Mouse (Mus musculus): ENCODE results near the gene Tcl1b1. TPM values are rescaled to one million over a fixed set of nuclear protein-coding genes. Genes with fewer than 3 reads are reported as not detected.
"Not testable (repeated sequence)": the region's sequence is repeated elsewhere in the genome, so short reads cannot be mapped to it uniquely, and the experiment has no call there.

Gene Tcl1b1
- polyA plus RNA-seq, 1 experiment: not detected

DNA sequence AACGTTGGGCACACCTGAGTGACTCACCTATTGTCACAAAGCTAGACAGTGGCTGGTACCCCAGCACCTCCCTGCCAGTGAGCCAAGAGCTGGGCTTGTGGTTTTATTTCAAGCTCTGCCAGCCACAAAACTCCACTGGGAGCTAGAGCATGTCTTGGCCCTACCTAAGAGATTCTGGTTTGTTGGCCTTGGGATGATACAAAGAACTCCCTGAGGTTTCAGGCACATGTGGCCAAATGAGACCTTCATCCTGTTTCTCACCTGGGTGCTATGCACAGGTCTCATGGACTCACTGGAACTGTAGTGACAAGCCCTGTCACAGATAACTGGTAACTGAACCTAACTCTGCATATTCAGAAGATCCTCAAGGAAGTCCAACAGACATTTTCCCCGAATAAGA, 31.9 kb upstream of the Tcl1b1 start:
- H3K4me1 ChIP-seq (ENCODE audit: control insufficient read depth, insufficient read depth, low read length): no peaks in the 10 kb centered on the region
- H3K9ac ChIP-seq (ENCODE audit: low read depth, poor library complexity, severe bottlenecking): no peak overlapping the region
- no peak overlapping the region for H3K4me3 ChIP-seq (ENCODE audit: low read depth, low read length)
- H3K9me3 ChIP-seq (replicated peaks; ENCODE audit: control insufficient read depth, insufficient read depth, low read length, poor library complexity, severe bottlenecking): no peaks in the 10 kb centered on the region
- no peaks in the 10 kb centered on the region for H3K27me3 ChIP-seq (ENCODE audit: control insufficient read depth, insufficient read depth, low read length, poor library complexity, severe bottlenecking)
- H3K36me3 ChIP-seq (ENCODE audit: control insufficient read depth, insufficient read depth, low read length, poor library complexity, severe bottlenecking): no peaks in the 10 kb centered on the region
- no peak for TF ChIP-seq POLR2A (IDR thresholded peaks at IDR 0.05; ENCODE audit: insufficient read depth, low read length)
- TF ChIP-seq EP300 (IDR thresholded peaks at IDR 0.05; ENCODE audit: insufficient read depth, low read depth, low read length): no peak
- no peak for TF ChIP-seq CTCF (IDR thresholded peaks at IDR 0.05; ENCODE audit: low read depth, low read length)
- H3K27ac ChIP-seq (ENCODE audit: insufficient read depth, low read length): no peak overlapping the region

DNA sequence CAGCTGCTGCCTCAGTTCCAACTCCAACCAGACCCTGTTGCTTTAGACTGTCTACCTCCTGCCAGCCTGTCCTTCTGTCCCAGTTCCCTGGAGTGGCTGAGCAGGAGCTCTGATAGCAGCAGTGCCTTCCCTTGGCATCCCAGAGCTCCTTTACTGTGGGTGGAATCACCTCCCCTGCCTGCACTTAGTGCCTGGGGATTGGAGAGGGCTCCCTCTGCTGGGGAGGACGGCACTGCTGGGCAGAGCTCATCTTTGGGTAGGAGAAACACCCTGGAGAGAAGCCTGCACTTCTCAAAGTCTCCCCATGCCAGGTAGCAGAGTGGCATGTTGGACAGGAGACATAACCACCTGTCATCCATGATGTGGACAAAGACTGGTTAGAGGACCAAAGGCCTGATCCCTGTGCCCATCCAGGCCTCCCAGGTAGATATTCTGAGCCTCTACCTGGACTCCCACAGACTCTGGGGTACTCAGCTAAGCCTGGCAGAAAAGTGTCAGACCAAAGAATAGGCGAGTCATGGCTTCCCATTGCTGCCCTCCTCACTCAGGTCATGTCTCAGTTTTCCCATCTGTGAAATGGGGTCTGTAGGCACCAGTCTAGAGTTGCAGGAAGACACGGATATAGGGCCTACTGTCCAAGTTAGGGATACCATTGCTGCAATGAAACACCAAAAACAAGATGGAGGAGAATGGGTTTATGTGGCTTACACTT, 29.8 kb upstream of the Tcl1b1 start:
- not testable (repeated sequence) for H3K9me3 ChIP-seq (replicated peaks; ENCODE audit: control insufficient read depth, insufficient read depth, low read length, poor library complexity, severe bottlenecking); H3K27me3 ChIP-seq (ENCODE audit: control insufficient read depth, insufficient read depth, low read length, poor library complexity, severe bottlenecking); H3K36me3 ChIP-seq (ENCODE audit: control insufficient read depth, insufficient read depth, low read length, poor library complexity, severe bottlenecking); H3K4me3 ChIP-seq (ENCODE audit: low read depth, low read length); H3K4me1 ChIP-seq (ENCODE audit: control insufficient read depth, insufficient read depth, low read length); H3K27ac ChIP-seq (ENCODE audit: insufficient read depth, low read length); H3K9ac ChIP-seq (ENCODE audit: low read depth, poor library complexity, severe bottlenecking)

DNA sequence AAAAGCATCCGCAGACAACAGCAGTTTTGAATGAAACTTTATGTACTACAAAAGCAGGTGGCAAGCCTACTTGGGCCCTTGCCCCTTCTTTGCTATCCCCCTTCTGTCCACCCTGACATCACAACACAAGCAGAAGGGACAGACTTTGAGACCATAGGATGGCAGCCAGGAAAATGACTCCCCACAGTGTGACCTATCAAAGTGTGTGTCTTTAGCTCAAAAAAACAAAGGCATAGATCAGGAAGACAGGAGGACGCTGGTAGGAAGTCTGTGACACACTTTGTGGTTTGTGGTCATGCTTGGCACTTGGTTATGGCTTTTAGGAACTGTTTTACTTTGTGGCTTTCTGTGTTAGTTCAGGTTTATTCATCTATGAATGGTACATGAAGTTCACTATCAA, 25.3 kb upstream of the Tcl1b1 start:
- not testable (repeated sequence) for H3K9ac ChIP-seq (ENCODE audit: low read depth, poor library complexity, severe bottlenecking); H3K27ac ChIP-seq (ENCODE audit: insufficient read depth, low read length)

DNA sequence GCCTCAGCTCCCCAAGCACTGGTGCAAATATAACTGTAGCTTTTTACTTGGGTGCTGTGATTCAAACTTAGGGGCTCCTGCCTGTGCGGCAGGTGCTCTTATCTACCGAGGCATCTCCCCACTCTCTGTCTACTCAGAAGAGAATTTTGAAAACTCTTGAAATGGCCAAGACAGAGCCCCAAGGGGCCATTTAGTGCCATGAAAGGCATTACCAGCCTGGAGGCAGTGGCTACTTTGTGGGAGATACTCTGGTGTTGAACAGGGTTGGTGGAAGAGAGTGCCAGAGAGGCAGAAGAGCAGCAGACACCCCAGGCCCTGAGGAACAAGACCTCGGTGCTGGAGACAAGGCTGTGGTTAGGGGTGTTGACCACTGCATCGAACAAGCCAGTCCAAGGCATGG, 24.7 kb upstream of the Tcl1b1 start:
- not testable (repeated sequence) for H3K36me3 ChIP-seq (ENCODE audit: control insufficient read depth, insufficient read depth, low read length, poor library complexity, severe bottlenecking); H3K27me3 ChIP-seq (ENCODE audit: control insufficient read depth, insufficient read depth, low read length, poor library complexity, severe bottlenecking); H3K27ac ChIP-seq (ENCODE audit: insufficient read depth, low read length); H3K4me1 ChIP-seq (ENCODE audit: control insufficient read depth, insufficient read depth, low read length); H3K9me3 ChIP-seq (replicated peaks; ENCODE audit: control insufficient read depth, insufficient read depth, low read length, poor library complexity, severe bottlenecking); H3K9ac ChIP-seq (ENCODE audit: low read depth, poor library complexity, severe bottlenecking); H3K4me3 ChIP-seq (ENCODE audit: low read depth, low read length)

More for the DNA sequence above, 25.3 kb upstream of the Tcl1b1 start:
- not testable (repeated sequence) for H3K9me3 ChIP-seq (replicated peaks; ENCODE audit: control insufficient read depth, insufficient read depth, low read length, poor library complexity, severe bottlenecking); H3K36me3 ChIP-seq (ENCODE audit: control insufficient read depth, insufficient read depth, low read length, poor library complexity, severe bottlenecking); H3K4me1 ChIP-seq (ENCODE audit: control insufficient read depth, insufficient read depth, low read length); H3K4me3 ChIP-seq (ENCODE audit: low read depth, low read length); H3K27me3 ChIP-seq (ENCODE audit: control insufficient read depth, insufficient read depth, low read length, poor library complexity, severe bottlenecking)

DNA sequence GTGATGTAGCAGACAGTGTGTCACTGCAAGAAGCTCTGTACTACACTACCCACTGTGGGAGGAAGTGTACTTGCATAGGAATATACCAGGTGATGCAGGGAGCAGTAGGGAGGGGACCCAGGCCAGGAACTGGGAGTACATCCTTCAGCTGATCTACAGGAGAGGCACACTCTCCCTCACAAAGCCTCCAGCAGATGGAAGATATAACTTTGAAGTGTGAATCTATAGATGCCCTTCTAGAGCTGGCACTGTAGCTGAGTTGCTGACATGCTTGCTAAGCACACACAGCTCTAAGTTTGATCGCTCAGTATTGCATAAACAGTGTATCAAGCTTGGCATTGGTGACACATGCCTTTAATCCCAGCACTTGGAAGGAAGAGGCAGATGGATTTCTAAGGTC, 21.8 kb upstream of the Tcl1b1 start:
- H3K27me3 ChIP-seq (ENCODE audit: control insufficient read depth, insufficient read depth, low read length, poor library complexity, severe bottlenecking); H3K4me3 ChIP-seq (ENCODE audit: low read depth, low read length); H3K9ac ChIP-seq (ENCODE audit: low read depth, poor library complexity, severe bottlenecking); H3K27ac ChIP-seq (ENCODE audit: insufficient read depth, low read length); H3K4me1 ChIP-seq (ENCODE audit: control insufficient read depth, insufficient read depth, low read length); H3K9me3 ChIP-seq (replicated peaks; ENCODE audit: control insufficient read depth, insufficient read depth, low read length, poor library complexity, severe bottlenecking); H3K36me3 ChIP-seq (ENCODE audit: control insufficient read depth, insufficient read depth, low read length, poor library complexity, severe bottlenecking): not testable (repeated sequence)

DNA sequence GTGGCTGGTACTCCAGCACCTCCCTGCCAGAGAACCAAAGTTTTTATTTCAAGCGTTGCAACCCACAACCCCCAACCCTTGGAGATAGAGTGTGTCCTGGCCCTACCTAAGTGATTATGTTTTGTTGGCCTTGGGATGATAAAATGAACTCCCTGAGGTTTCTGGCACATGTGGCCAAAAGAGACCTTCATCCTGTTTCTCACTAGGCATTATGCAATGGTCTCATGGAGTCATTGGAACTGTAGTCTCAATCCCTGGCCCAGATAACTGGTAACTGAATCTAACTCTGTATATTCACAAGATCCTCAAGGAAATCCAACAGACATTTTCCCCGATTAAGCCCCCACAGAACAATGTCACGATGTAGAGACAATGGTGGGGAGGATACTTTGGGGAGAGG, 16.4 kb upstream of the Tcl1b1 start:
- TF ChIP-seq EP300 (IDR thresholded peaks at IDR 0.05; ENCODE audit: insufficient read depth, low read depth, low read length): no peak
- TF ChIP-seq CTCF (IDR thresholded peaks at IDR 0.05; ENCODE audit: low read depth, low read length): no peak
- no peak for TF ChIP-seq POLR2A (IDR thresholded peaks at IDR 0.05; ENCODE audit: insufficient read depth, low read length)
- H3K36me3 ChIP-seq (ENCODE audit: control insufficient read depth, insufficient read depth, low read length, poor library complexity, severe bottlenecking): no peaks in the 10 kb centered on the region
- H3K9me3 ChIP-seq (replicated peaks; ENCODE audit: control insufficient read depth, insufficient read depth, low read length, poor library complexity, severe bottlenecking): no peaks in the 10 kb centered on the region
- no peak overlapping the region for H3K4me3 ChIP-seq (ENCODE audit: low read depth, low read length)
- H3K4me1 ChIP-seq (ENCODE audit: control insufficient read depth, insufficient read depth, low read length): no peaks in the 10 kb centered on the region
- no peaks in the 10 kb centered on the region for H3K27me3 ChIP-seq (ENCODE audit: control insufficient read depth, insufficient read depth, low read length, poor library complexity, severe bottlenecking)
- H3K27ac ChIP-seq (ENCODE audit: insufficient read depth, low read length): no peak overlapping the region
- no peak overlapping the region for H3K9ac ChIP-seq (ENCODE audit: low read depth, poor library complexity, severe bottlenecking)

DNA sequence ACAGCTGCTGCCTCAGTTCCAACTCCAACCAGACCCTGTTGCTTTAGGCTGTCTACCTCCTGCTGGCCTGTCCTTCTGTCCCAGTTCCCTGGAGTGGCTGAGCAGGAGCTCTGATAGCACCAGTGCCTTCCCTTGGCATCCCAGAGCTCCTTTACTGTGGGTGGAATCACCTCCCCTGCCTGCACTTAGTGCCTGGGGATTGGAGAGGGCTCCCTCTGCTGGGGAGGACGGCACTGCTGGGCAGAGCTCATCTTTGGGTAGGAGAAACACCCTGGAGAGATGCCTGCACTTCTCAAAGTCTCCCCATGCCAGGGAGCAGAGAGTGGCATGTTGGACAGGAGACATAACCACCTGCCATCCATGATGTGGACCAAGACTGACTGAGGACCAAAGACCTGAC, 14.6 kb upstream of the Tcl1b1 start:
- not testable (repeated sequence) for H3K36me3 ChIP-seq (ENCODE audit: control insufficient read depth, insufficient read depth, low read length, poor library complexity, severe bottlenecking); H3K4me3 ChIP-seq (ENCODE audit: low read depth, low read length); H3K9me3 ChIP-seq (replicated peaks; ENCODE audit: control insufficient read depth, insufficient read depth, low read length, poor library complexity, severe bottlenecking); H3K9ac ChIP-seq (ENCODE audit: low read depth, poor library complexity, severe bottlenecking); H3K27ac ChIP-seq (ENCODE audit: insufficient read depth, low read length); H3K4me1 ChIP-seq (ENCODE audit: control insufficient read depth, insufficient read depth, low read length); H3K27me3 ChIP-seq (ENCODE audit: control insufficient read depth, insufficient read depth, low read length, poor library complexity, severe bottlenecking)

Data from ES-Bruce4 (cell line).